Mouse (Mus musculus): ENCODE results near the gene Limd1. TPM values are rescaled to one million over a fixed set of nuclear protein-coding genes. Genes with fewer than 3 reads are reported as not detected.
"Not testable (repeated sequence)": the region's sequence is repeated elsewhere in the genome, so short reads cannot be mapped to it uniquely, and the experiment has no call there.

Limd1 gene
- total and polyA plus RNA-seq, 3 experiments: 32.6 to 37.5 TPM; not detected in 1

DNA sequence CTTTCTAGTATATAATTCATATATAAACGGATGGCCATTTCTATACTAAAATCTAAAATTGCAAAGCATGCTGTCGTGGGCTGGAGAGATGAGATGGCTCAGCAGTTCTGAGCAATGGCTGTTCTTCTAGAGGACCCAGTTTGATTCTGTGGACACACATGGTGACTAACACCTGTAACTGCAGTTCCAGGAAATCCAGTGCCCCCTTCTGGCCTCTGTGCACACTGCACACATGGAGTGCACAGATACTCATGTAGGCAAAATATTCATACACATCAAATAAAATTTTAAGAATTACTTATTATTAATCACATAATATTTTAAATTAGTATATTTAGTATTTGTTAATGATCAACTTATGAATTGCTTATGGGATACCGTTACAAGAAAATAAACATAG is 31.4 kb upstream of the Limd1 start:
- TF ChIP-seq SMC3 (IDR thresholded peaks at IDR 0.05; ENCODE audit: low read depth, low read length): peak; percentile 30; the same call in 1 of the 2 replicates
- peak; percentile 10 to 31 (median 24); a peak in 3 of 6 replicates for TF ChIP-seq CTCF (IDR thresholded peaks at IDR 0.05 in 2 of 3, conservative IDR thresholded peaks at IDR 0.05 in 1 of 3; ENCODE audit: control insufficient read depth in 1 of 3, insufficient read depth in 1 of 3, low read depth in 2 of 3, low read length in 3 of 3, poor library complexity in 1 of 3, severe bottlenecking in 1 of 3)
- H3K9ac ChIP-seq (ENCODE audit: control insufficient read depth, low read depth, low read length, poor library complexity, severe bottlenecking); H3K27ac ChIP-seq (ENCODE audit: control insufficient read depth, low read depth, low read length); H3K27me3 ChIP-seq (ENCODE audit: control insufficient read depth in 1 of 2, insufficient read depth in 2 of 2, low read length in 2 of 2); H3K4me1 ChIP-seq (ENCODE audit: control insufficient read depth in 1 of 2, insufficient read depth in 2 of 2, low read length in 2 of 2); H3K9me3 ChIP-seq (replicated peaks; ENCODE audit: insufficient read depth, low read length); H3K79me2 ChIP-seq (ENCODE audit: control insufficient read depth, insufficient read depth, low read length, poor library complexity); H3K36me3 ChIP-seq (ENCODE audit: control insufficient read depth in 1 of 2, insufficient read depth in 2 of 2, low read length in 2 of 2); H3K4me3 ChIP-seq (ENCODE audit: control insufficient read depth in 1 of 2, insufficient read depth in 1 of 2, low read depth in 2 of 2, low read length in 2 of 2): not testable (repeated sequence)
- DNase-seq (ENCODE audit: low read depth, low spot score): peak; percentile 39

DNA sequence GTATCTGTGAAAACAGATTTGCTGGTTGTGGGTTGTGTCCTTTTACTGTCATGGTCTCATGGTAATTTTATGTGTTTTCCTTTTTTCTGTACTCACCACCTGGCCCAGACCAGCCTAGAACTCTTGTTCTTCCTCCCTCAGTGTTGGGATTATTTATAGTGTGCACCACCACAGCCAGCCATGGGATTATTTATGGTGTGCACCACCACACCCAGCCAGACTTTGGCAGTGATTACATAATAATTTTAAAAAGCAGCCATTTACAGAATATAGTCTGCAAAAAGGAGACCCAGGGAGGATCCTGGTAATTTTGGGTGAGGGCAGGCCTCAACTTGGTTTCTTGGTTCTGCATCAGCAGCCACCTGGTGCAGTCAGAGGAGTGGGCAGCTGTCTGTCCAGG is 29.9 kb upstream of the Limd1 start:
- H3K79me2 ChIP-seq (ENCODE audit: control insufficient read depth, insufficient read depth, low read length, poor library complexity): no peaks in the 10 kb centered on the region
- peaks cover 0 to 7% of the 10 kb centered on the region in 2 experiments; a peak in 1 of 4 replicates for H3K4me1 ChIP-seq (ENCODE audit: control insufficient read depth in 1 of 2, insufficient read depth in 2 of 2, low read length in 2 of 2)
- no peaks in the 10 kb centered on the region for H3K9me3 ChIP-seq (replicated peaks; ENCODE audit: insufficient read depth, low read length)
- no peak for DNase-seq (ENCODE audit: low read depth, low spot score)
- no peaks in the 10 kb centered on the region for H3K27me3 ChIP-seq (ENCODE audit: control insufficient read depth in 1 of 2, insufficient read depth in 2 of 2, low read length in 2 of 2)
- no peak overlapping the region for H3K27ac ChIP-seq (ENCODE audit: control insufficient read depth, low read depth, low read length)
- H3K4me3 ChIP-seq (ENCODE audit: control insufficient read depth in 1 of 2, insufficient read depth in 1 of 2, low read depth in 2 of 2, low read length in 2 of 2): no peak overlapping the region
- H3K9ac ChIP-seq (ENCODE audit: control insufficient read depth, low read depth, low read length, poor library complexity, severe bottlenecking): no peak overlapping the region
- peaks cover 0 to 2% of the 10 kb centered on the region in 2 experiments; a peak in 2 of 4 replicates for H3K36me3 ChIP-seq (ENCODE audit: control insufficient read depth in 1 of 2, insufficient read depth in 2 of 2, low read length in 2 of 2)
- TF ChIP-seq TCF12 (IDR thresholded peaks at IDR 0.05; ENCODE audit: low read depth, low read length) (no peak), ELF1 (IDR thresholded peaks at IDR 0.05; ENCODE audit: low read depth, low read length) (no peak), NELFE (IDR thresholded peaks at IDR 0.05; ENCODE audit: low read depth, low read length) (no peak), POLR2AphosphoS2 (IDR thresholded peaks at IDR 0.05; ENCODE audit: low read length) (no peak), GABPA (IDR thresholded peaks at IDR 0.05; ENCODE audit: low read depth, low read length) (no peak), ZKSCAN1 (IDR thresholded peaks at IDR 0.05; ENCODE audit: low read depth, low read length) (no peak), TAL1 (IDR thresholded peaks at IDR 0.05; ENCODE audit: low read length) (no peak), CHD1 (IDR thresholded peaks at IDR 0.05; ENCODE audit: low read depth, low read length) (no peak), ZMIZ1 (IDR thresholded peaks at IDR 0.05; ENCODE audit: low read depth, low read length) (no peak)

DNA sequence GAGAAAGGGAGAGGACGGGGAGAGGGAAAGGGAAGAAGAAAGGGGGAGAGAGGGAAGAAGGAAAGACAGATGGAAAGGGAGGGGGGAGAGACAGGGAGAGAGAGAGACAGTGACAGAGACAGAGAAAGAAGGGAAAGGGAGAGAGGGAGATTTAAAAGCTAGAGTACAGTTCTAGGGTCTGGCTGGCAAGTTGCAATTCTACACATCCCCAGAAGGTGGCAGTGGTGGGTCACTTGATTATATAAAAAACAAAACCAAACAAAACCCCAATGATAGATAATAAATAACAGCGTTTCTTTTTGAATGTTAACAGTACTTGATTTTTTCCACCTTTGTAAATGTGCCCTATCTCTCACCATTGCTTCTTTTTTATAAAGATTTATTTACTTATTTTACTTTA is 28.3 kb upstream of the Limd1 start:
- peaks cover 0 to 2% of the 10 kb centered on the region in 2 experiments; a peak in 1 of 4 replicates for H3K36me3 ChIP-seq (ENCODE audit: control insufficient read depth in 1 of 2, insufficient read depth in 2 of 2, low read length in 2 of 2)
- peak; percentile 74 for TF ChIP-seq ZNF384 (IDR thresholded peaks at IDR 0.05; ENCODE audit: low read depth, low read length)
- TF ChIP-seq ZC3H11A (IDR thresholded peaks at IDR 0.05; ENCODE audit: low read depth, low read length): peak; percentile 80
- TF ChIP-seq RCOR1 (IDR thresholded peaks at IDR 0.05; ENCODE audit: low read depth, low read length): no peak
- TF ChIP-seq RAD21 (IDR thresholded peaks at IDR 0.05; ENCODE audit: low read depth, low read length): peak; percentile 88
- TF ChIP-seq KAT2A (conservative IDR thresholded peaks at IDR 0.05; ENCODE audit: low read depth, low read length): no peak
- TF ChIP-seq SIN3A (IDR thresholded peaks at IDR 0.05; ENCODE audit: low read length): 0 out of 2 replicates have a peak, but pooled peaks have one; percentile 20
- peak; percentile 86 for TF ChIP-seq SMC3 (IDR thresholded peaks at IDR 0.05; ENCODE audit: low read depth, low read length)
- peak; percentile 64 to 87 (median 77) for TF ChIP-seq CTCF (IDR thresholded peaks at IDR 0.05 in 2 of 3, conservative IDR thresholded peaks at IDR 0.05 in 1 of 3; ENCODE audit: control insufficient read depth in 1 of 3, insufficient read depth in 1 of 3, low read depth in 2 of 3, low read length in 3 of 3, poor library complexity in 1 of 3, severe bottlenecking in 1 of 3)

More for the DNA sequence above, 28.3 kb upstream of the Limd1 start:
- no peaks in the 10 kb centered on the region for H3K79me2 ChIP-seq (ENCODE audit: control insufficient read depth, insufficient read depth, low read length, poor library complexity)
- H3K4me1 ChIP-seq (ENCODE audit: control insufficient read depth in 1 of 2, insufficient read depth in 2 of 2, low read length in 2 of 2): peaks cover 0 to 7% of the 10 kb centered on the region in 2 experiments; a peak in 1 of 4 replicates
- H3K27ac ChIP-seq (ENCODE audit: control insufficient read depth, low read depth, low read length): no peak overlapping the region
- H3K9me3 ChIP-seq (replicated peaks; ENCODE audit: insufficient read depth, low read length): no peaks in the 10 kb centered on the region
- H3K27me3 ChIP-seq (ENCODE audit: control insufficient read depth in 1 of 2, insufficient read depth in 2 of 2, low read length in 2 of 2): no peaks in the 10 kb centered on the region
- H3K4me3 ChIP-seq (ENCODE audit: control insufficient read depth in 1 of 2, insufficient read depth in 1 of 2, low read depth in 2 of 2, low read length in 2 of 2): no peak overlapping the region
- no peak overlapping the region for H3K9ac ChIP-seq (ENCODE audit: control insufficient read depth, low read depth, low read length, poor library complexity, severe bottlenecking)
- DNase-seq (ENCODE audit: low read depth, low spot score): peak; percentile 65
